Mouse (Mus musculus) embryonic facial prominence, embryonic 12.5 days (tissue): Measurements from ENCODE around the gene Ceacam16. TPM values are rescaled to one million over a fixed set of nuclear protein-coding genes. Genes with fewer than 3 reads are reported as not detected.

Experiments used
- ATAC-seq: fragments of 200-750 bp; cut with Nextera tagmentation; 2 replicates; pipeline ENCODE4 v1.8.0; 2017; ENCODE audit not compliant: insufficient number of reproducible peaks, insufficient read depth, low FRiP score, low TSS enrichment
- H3K27ac ChIP-seq: fragments of 300-500 bp; sonication (generic); 2 replicates; pipeline ENCODE4 v1.5.1; 2016; ENCODE audit warnings: mild to moderate bottlenecking
- H3K27me3 ChIP-seq: fragments of 300-500 bp; sonication (generic); 2 replicates; pipeline ENCODE4 v1.6.1; 2016; ENCODE audit warnings: mild to moderate bottlenecking, moderate library complexity
- H3K36me3 ChIP-seq: fragments of 300-500 bp; sonication (generic); 2 replicates; pipeline ENCODE4 v1.6.1; 2016; ENCODE audit warnings: mild to moderate bottlenecking
- H3K4me1 ChIP-seq: fragments of 300-500 bp; sonication (generic); 2 replicates; pipeline ENCODE4 v1.6.1; 2016
- H3K4me2 ChIP-seq: fragments of 300-500 bp; sonication (generic); replicated peaks from 2 replicates; pipeline ENCODE4 v1.6.1; 2016; ENCODE audit warnings: mild to moderate bottlenecking, moderate library complexity
- H3K4me3 ChIP-seq: fragments of 300-500 bp; sonication (generic); 2 replicates; pipeline ENCODE4 v1.5.1; 2016; ENCODE audit warnings: mild to moderate bottlenecking
- H3K9ac ChIP-seq: fragments of 300-500 bp; sonication (generic); 2 replicates; pipeline ENCODE4 v1.6.1; 2016; ENCODE audit warnings: mild to moderate bottlenecking, moderate library complexity
- H3K9me3 ChIP-seq: fragments of 300-500 bp; sonication (generic); 2 replicates; pipeline ENCODE4 v1.6.1; 2016; ENCODE audit warnings: mild to moderate bottlenecking, moderate library complexity
- WGBS: fragments of 180-500 bp; shearing (Covaris S2); methylation state at CpG from one replicate; pipeline ENCODE4 v1.1.7; 2016; 5-methylcytosine and 5-hydroxymethylcytosine counted together
- polyA plus RNA-seq: library from polyadenylated mRNA; unstranded; fragments of >200 nt; fragmentation: Nextera tagmentation; extraction: Ambion mirVana; gene quantifications from 2 replicates; pipeline ENCODE4 v1.2.1, GENCODE M21; 2016

Gene Ceacam16
- polyA plus RNA-seq, 1 experiment from 2014 or later, result not detected

DNA sequence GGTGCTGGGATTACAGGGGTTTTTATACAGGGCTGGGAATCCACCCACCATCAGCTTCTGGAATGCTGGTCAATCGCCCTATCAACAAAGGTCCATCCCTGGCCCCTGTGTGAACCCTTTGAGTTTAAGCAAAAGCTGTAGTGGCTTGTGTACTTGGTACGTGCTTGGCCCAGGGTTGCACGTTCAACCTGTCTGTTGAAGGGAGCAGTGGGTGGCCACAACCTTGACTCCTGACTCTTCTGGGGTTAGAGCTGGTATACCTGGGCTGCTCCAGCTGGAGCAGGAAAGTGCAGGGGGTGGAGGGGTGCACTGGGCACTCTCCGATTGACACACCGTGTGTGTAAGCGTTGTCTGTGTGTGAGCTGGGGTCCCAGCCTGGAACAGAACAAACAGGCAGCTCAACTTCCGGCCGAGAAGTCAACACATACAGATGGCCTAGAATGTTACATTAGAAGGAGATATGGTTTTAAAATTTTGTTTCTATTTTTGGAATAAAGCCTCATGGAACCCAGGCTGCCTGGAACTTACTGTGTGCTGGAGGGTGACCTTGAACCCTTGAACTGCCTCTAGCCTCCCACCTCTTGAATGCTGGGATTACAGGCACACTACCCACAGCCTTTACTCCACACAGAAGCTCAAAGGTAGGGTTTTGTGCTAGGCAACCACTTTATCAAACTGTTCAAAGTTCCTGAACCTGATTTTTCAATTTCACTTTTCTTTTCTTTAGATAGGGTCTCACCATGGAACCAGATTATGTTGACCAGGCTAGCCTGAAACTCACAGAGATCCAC is 4.3 kb upstream of the Ceacam16 start:
- WGBS, result 78% methylated on average over 8 of the region's 8 CpGs

DNA sequence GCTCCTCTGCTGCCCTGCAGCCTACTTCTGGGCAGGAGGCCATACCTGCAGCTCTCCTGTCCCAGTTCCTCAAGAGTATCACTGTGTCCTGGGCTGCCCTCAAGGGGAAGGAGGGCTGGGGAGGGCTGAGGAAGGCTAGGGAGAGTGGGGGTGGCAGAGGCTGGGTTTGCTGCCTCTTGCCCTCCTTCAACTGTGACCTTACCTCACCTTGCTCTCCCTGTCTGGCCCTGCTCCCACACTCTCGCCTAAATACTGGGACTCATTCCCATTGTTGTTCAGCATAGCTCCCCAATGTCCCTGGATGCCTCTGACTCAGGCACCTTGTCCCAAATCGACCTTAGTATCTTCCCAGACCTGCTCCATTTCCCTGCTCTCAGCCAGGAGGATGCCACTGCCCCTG is 3.1 kb upstream of the Ceacam16 start:
- no peaks in the 10 kb centered on the region for H3K9me3 ChIP-seq
- no peak overlapping the region for H3K4me2 ChIP-seq
- WGBS, result 34% methylated on average over 2 of the region's 2 CpGs
- no peaks in the 10 kb centered on the region for H3K27me3 ChIP-seq
- H3K4me3 ChIP-seq, result no peak overlapping the region
- no peak overlapping the region for H3K9ac ChIP-seq
- no peak overlapping the region for H3K27ac ChIP-seq
- H3K4me1 ChIP-seq, result no peaks in the 10 kb centered on the region
- H3K36me3 ChIP-seq, result no peaks in the 10 kb centered on the region
- ATAC-seq, result no peak

More for the DNA sequence above, 4.3 kb upstream of the Ceacam16 start:
- Histone ChIP-seq H3K9ac (no peak overlapping the region), H3K4me2 (no peak overlapping the region), H3K4me3 (no peak overlapping the region), H3K4me1 (no peaks in the 10 kb centered on the region), H3K27ac (no peak overlapping the region), H3K9me3 (no peaks in the 10 kb centered on the region), H3K27me3 (no peaks in the 10 kb centered on the region), H3K36me3 (no peaks in the 10 kb centered on the region)
- ATAC-seq, result no peak

DNA sequence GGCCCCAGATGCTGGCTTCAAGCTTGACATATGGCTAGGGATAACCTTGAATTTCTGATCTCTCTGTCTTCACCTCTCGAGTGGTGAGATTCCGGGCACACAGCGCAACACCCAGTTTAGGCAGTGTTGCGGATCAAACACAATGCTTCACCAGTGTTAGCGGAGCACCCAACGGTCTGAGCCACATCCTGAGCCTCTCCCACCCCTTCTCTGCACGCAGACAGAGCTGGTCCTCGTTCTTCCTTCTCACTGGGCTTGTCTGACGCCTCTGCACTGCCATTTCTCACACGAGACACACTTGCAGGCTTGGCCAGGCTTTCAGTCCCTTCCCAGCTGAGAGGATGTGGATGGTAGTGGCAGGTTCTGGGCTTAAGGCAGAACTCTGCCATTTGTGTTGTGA is 1.4 kb downstream of the Ceacam16 start:
- WGBS, result 72% methylated on average over 10 of the region's 10 CpGs
- no peak for ATAC-seq

DNA sequence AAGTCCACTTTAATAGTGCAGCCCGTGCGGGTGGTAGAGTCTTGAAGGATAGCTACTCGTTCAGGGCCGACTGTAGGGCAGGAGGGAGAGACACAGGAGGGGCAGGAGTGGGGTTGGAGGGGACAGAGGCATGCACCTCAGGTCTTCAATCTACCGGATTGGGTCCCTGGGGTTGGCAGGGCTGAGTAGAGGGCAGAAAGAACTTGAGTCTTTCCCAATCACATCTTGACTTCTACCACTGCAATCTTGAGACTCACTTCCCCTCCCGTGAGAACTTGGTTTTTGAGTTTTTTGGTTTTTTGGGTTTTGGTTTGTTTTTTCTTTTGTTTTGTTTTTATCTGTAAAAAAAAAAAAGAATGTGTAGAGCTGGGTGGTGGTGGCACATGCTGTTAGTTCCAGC is 4.8 kb downstream of the Ceacam16 start:
- H3K36me3 ChIP-seq, result no peaks in the 10 kb centered on the region
- H3K27ac ChIP-seq, result no peak overlapping the region
- no peak overlapping the region for H3K4me2 ChIP-seq
- no peak for ATAC-seq
- 0 out of 2 replicates have a peak, but pooled peaks cover 3% of the 10 kb centered on the region for H3K4me1 ChIP-seq
- whole genome bisulfite sequencing, result 91% methylated on average over 6 of the region's 6 CpGs
- H3K27me3 ChIP-seq, result peaks cover 20% of the 10 kb centered on the region
- H3K9me3 ChIP-seq, result no peaks in the 10 kb centered on the region
- H3K9ac ChIP-seq, result no peak overlapping the region
- H3K4me3 ChIP-seq, result no peak overlapping the region

More for the DNA sequence above, 1.4 kb downstream of the Ceacam16 start:
- Histone ChIP-seq H3K27ac (no peak overlapping the region), H3K27me3 (no peaks in the 10 kb centered on the region), H3K9ac (no peak overlapping the region), H3K4me3 (no peak overlapping the region), H3K9me3 (no peaks in the 10 kb centered on the region), H3K4me1 (no peaks in the 10 kb centered on the region), H3K4me2 (no peak overlapping the region), H3K36me3 (no peaks in the 10 kb centered on the region)

DNA sequence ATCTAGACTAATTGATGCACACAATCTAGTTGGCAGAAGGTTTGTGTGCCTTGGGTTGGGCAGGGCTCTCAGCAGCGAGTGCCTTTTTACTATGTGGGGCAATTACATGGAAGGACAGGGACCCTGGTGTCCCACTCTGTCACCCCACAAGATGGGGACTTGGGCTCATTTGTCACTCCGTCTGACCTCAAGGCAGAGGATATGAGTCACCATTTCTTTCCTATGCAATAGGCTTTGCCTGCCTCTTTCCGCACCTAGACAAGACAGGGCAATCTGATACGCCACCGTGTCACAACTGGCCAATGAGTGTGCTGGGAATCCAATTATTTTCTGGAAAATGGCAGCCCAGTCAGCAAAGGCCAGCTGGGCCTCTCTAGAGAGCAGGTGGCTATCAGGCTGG is 5.4 kb downstream of the Ceacam16 start:
- H3K9me3 ChIP-seq, result no peaks in the 10 kb centered on the region
- H3K36me3 ChIP-seq, result no peaks in the 10 kb centered on the region
- H3K27ac ChIP-seq, result no peak overlapping the region
- no peak overlapping the region for H3K9ac ChIP-seq
- H3K27me3 ChIP-seq, result peaks cover 21% of the 10 kb centered on the region
- 85% methylated on average over 5 of the region's 5 CpGs for WGBS
- H3K4me1 ChIP-seq, result 0 out of 2 replicates have a peak, but pooled peaks cover 3% of the 10 kb centered on the region
- H3K4me2 ChIP-seq, result no peak overlapping the region
- no peak for ATAC-seq
- H3K4me3 ChIP-seq, result no peak overlapping the region

DNA sequence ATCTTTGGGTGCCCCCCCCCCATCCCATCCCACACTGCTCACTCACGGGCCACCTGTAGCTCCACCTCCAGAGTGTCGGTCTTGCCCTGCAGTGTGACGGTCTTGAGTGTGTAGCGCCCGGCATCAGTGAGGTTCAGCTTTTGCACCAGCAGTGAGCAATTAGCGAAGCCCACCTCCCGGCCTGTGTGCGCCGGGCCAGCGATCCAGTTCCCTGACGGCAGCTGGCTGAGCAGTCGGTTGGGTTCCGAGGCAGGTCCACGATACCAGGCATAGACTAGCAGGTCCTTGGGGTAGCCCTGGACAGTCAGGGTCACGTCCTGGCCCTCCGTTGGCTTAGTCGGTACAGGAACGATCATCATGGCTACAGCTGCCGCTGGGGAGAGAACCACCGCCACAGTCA is 7.6 kb downstream of the Ceacam16 start:
- WGBS, result 92% methylated on average over 20 of the region's 20 CpGs
- H3K9me3 ChIP-seq, result no peaks in the 10 kb centered on the region
- 0 out of 2 replicates have a peak, but pooled peaks cover 3% of the 10 kb centered on the region for H3K4me1 ChIP-seq
- H3K4me3 ChIP-seq, result no peak overlapping the region
- peaks cover 25% of the 10 kb centered on the region for H3K27me3 ChIP-seq
- no peak overlapping the region for H3K27ac ChIP-seq
- no peak overlapping the region for H3K4me2 ChIP-seq
- H3K9ac ChIP-seq, result no peak overlapping the region
- H3K36me3 ChIP-seq, result no peaks in the 10 kb centered on the region
- ATAC-seq, result no peak

DNA sequence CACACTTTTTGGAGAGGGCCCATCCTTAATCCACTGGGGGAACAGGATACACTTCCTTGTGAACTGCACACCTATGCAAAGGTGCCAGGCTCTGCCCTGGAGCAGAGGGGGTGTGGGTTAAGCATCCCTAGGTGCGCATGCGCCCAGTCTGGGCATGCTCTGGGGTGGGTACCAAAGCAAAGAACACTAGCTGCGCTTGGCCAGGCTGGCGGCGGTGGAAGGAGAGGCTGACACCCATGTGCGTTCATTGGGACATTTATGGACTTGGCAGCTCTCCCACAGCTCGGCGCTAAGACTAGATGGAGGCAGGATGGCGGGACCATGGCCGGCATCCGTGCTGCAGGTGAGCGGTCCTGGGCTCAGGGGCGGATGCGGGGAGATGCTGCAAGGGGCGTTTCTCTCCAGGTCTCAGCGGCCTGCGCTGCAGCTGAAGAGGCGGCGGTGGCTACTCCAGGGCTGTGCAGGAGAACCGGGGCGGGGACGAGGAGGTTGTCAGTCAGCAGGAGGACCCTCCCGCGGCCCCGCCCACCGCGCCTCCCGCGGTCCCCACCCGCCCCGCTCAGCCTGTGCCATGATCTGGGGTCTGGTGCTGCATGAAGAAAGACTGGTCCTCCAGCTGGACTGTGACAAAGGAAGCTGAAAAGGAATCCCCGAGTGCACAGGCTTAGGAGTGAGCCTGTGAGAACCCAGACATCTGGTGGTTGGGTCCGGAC is 9.1 kb downstream of the Ceacam16 start, which contains the start of gene Gm19345:
Gene Gm19345 (plus strand): TSS at position 146 of the 713 bp plus-strand sequence.
- Histone ChIP-seq H3K36me3 (no peaks in the 10 kb centered on the region), H3K27ac (no peak within 1 kb of the TSS), H3K9me3 (no peaks in the 10 kb centered on the region), H3K9ac (peak within 1 kb of the TSS; percentile 38), H3K4me1 (peaks cover 8% of the 10 kb centered on the region; the same call in 1 of the 2 replicates), H3K4me3 (peak within 1 kb of the TSS; percentile 22), H3K4me2 (peak within 1 kb of the TSS; percentile 44), H3K27me3 (peaks cover 38% of the 10 kb centered on the region)
- 4% methylated on average over 33 of the region's 33 CpGs for WGBS
- ATAC-seq, result peak; percentile 47

DNA sequence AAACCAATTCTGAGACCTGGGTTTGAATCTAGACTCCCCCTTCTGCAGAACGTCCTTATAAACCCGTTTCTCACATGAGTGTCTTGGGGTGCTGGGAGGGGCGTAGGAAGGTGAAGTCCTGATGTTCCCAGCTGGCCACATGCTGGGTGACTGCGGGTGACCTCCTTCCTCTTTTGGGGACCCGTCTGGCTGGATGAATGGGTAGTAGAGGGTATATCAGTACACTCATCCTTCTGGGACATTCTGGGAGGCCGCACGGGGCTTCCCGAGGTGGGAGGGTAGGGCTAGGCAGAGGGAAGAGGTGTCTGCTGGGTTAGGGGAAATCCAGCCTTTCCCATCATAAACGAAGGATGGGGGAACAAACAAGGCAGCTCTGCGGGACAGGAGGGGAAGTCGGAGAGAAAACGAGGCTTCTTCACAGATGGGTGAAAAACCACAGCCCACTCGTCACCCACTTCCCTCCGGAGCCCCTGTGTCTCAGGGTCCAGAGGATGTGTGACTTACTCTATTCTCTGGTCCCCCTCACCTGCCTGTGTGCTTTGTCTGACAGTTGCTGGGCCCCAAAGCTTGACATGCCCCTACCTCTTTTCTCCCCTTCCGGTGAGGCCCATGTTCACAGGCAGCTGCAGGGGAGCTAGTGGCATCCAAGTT is 16.5 kb downstream of the Ceacam16 start:
- no peak overlapping the region for H3K27ac ChIP-seq
- peaks cover 5% of the 10 kb centered on the region; the same call in 1 of the 2 replicates for H3K4me1 ChIP-seq
- no peaks in the 10 kb centered on the region for H3K36me3 ChIP-seq
- H3K4me2 ChIP-seq, result no peak overlapping the region
- H3K4me3 ChIP-seq, result no peak overlapping the region
- no peak overlapping the region for H3K9ac ChIP-seq
- H3K27me3 ChIP-seq, result peaks cover 49% of the 10 kb centered on the region
- no peaks in the 10 kb centered on the region for H3K9me3 ChIP-seq
- 68% methylated on average over 15 of the region's 15 CpGs for WGBS
- no peak for ATAC-seq

DNA sequence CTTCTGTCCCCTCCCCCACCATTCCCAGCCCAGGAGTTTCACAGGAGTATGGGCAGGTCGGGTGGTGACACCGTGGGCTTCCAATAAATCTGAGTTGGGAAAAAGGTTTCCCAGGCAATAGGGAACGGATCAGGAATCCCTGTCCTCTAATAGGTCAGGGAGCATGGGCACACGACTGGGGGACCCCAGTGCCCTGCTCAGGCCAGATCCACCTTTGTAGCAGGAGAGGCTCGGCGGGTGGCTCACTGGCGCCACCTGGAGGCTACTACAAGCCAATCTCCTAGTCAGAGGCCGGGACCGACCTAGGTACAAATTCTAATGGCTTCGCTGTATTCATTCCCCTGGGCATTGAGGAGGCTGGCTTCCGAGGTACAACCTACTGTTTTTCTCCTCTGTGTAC is 17.5 kb downstream of the Ceacam16 start:
- peaks cover 5% of the 10 kb centered on the region; the same call in 1 of the 2 replicates for H3K4me1 ChIP-seq
- H3K9me3 ChIP-seq, result no peaks in the 10 kb centered on the region
- WGBS, result 4% methylated on average over 11 of the region's 11 CpGs
- no peak overlapping the region for H3K9ac ChIP-seq
- H3K36me3 ChIP-seq, result no peaks in the 10 kb centered on the region
- H3K4me3 ChIP-seq, result no peak overlapping the region
- H3K27ac ChIP-seq, result no peak overlapping the region
- peaks cover 45% of the 10 kb centered on the region for H3K27me3 ChIP-seq
- ATAC-seq, result 0 out of 2 replicates have a peak, but pooled peaks have one; percentile 30
- H3K4me2 ChIP-seq, result no peak overlapping the region

DNA sequence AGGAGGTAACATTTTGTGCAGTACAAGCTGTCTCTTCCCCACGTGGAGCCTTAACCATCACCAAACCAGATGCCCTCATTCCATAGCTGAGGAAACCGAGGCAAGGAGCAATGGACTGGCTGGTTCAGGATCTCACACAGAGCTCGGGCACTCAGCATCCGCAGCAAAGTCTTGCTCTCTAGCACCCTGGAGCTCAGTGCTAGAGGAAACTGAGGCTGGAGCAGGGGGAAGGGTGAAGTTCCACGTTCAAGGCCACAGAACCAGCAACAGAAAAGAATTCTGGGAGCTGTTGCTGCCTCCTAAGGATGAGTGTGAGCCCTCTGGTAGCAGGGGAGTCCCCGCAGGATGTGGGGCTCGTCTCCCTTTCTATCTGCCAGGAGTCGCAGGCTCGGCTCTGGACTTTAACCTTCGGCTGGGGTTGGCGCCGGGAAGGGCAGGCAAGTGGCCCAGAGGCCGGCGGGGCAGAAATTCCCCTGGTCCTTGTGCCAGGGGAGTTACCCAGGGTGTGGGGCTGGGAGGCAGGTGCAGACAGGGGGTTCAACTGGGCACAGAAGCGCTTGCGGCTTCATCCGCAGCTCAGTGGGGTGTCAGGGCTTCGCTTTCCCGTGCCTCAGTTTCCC is 18.1 kb downstream of the Ceacam16 start:
- Histone ChIP-seq H3K4me3 (no peak overlapping the region), H3K27me3 (peaks cover 42% of the 10 kb centered on the region), H3K27ac (no peak overlapping the region), H3K9me3 (no peaks in the 10 kb centered on the region), H3K4me1 (peaks cover 5% of the 10 kb centered on the region; the same call in 1 of the 2 replicates), H3K36me3 (no peaks in the 10 kb centered on the region), H3K4me2 (no peak overlapping the region), H3K9ac (no peak overlapping the region)
- ATAC-seq, result no peak
- 25% methylated on average over 19 of the region's 19 CpGs for WGBS

DNA sequence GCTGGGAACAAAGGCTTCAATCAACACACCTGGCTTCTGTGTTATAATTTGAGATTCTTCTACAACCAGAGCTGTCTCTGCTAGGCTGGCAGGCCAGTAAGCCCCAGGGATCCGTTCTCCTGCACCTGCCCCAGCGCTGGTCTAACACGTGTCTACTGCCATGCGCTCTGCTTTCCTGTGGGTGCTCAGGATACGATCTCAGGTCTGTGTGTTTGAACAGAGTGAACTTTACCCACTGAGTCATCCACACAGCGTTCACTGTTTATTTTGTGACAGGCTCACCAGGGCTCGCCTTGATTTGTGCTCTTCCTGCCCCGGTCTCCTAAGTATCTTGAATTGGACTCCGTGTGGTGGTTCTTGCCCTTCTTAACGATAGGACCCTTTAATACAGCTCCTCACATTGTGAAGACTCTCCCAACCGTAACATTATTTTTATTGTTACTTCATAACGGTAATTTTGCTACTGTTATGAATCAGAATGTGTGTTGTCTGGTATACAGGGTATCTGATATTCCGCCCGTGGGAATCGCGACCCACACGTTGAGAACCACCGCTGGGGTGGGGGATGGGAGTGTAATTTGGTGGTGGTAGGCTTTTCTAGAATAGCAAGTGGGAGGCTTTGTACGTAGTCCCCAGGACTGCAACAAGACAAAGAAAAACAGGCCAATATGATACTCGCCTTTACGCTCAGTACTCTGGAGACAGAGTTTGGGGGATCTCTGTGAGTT is 19.2 kb downstream of the Ceacam16 start:
- Histone ChIP-seq H3K27ac (no peak overlapping the region), H3K36me3 (no peaks in the 10 kb centered on the region), H3K4me3 (no peak overlapping the region), H3K27me3 (peaks cover 31% of the 10 kb centered on the region), H3K4me1 (no peaks in the 10 kb centered on the region), H3K9me3 (no peaks in the 10 kb centered on the region), H3K9ac (no peak overlapping the region), H3K4me2 (no peak overlapping the region)
- no peak for ATAC-seq
- 84% methylated on average over 21 of the region's 21 CpGs for WGBS
